Mouse (Mus musculus): ENCODE measurements around the gene Mcm8. TPM values are rescaled to one million over a fixed set of nuclear protein-coding genes. Genes with fewer than 3 reads are reported as not detected.
A peak's percentile ranks its signal among the peaks of the same experiment; 100 is the strongest.

The Mcm8 gene
- 1 to 10 TPM; 2.8 to 3.5 TPM for total RNA-seq (2021)
- polyA plus RNA-seq (2012; rRNA removed) = 1.2 and 1.4 TPM in 2 replicates
- long read RNA-seq, partial matches to known transcripts = 0 of 3 reads
- long read RNA-seq, other reads (novel, unspliced or antisense) = 1 of 3 reads

GRCm38 (mm10) chr2:132815608-132816314 is at the start of gene Mcm8, which contains the start of gene Trmt6:
TSS of gene Mcm8 (plus strand) at chr2:132816141.
TSS of gene Trmt6 (minus strand) at chr2:132816055.
- peak; percentile 94 for DNase-seq

- no peak for DNase-seq
Measured at GRCm38 (mm10) chr2:132770822-132771221, 45.1 kb upstream of the Mcm8 start.

GRCm38 (mm10) chr2:132780978-132781377 is 35.0 kb upstream of the Mcm8 start, which contains the start of gene Chgb:
TSS of gene Chgb (plus strand) at chr2:132781278.
- no peak for DNase-seq

GRCm38 (mm10) chr2:132781439-132782068 is 34.4 kb upstream of the Mcm8 start:
- DNase-seq = peak; percentile 93

GRCm38 (mm10) chr2:132784039-132784438 is 31.9 kb upstream of the Mcm8 start:
- DNase-seq = no peak

GRCm38 (mm10) chr2:132793441-132794203 is 22.3 kb upstream of the Mcm8 start:
- DNase-seq = no peak

- DNase-seq = no peak
Measured at GRCm38 (mm10) chr2:132794204-132794586, 21.7 kb upstream of the Mcm8 start.

- no peak for DNase-seq
Measured at GRCm38 (mm10) chr2:132802976-132803375, 13.0 kb upstream of the Mcm8 start.

GRCm38 (mm10) chr2:132841071-132841470 is 25.1 kb downstream of the Mcm8 start:
- DNase-seq = no peak

- peak; percentile 98 for DNase-seq
Measured at GRCm38 (mm10) chr2:132846407-132847358, 30.7 kb downstream of the Mcm8 start, which contains the start of gene Crls1. TSS of gene Crls1 (plus strand) at chr2:132846666.

GRCm38 (mm10) chr2:132847581-132847980 is 31.6 kb downstream of the Mcm8 start:
- DNase-seq = peak; percentile 40

GRCm38 (mm10) chr2:132848361-132848760 is 32.4 kb downstream of the Mcm8 start:
- DNase-seq = no peak

GRCm38 (mm10) chr2:132849141-132849540 is 33.2 kb downstream of the Mcm8 start:
- peak; percentile 21 for DNase-seq

GRCm38 (mm10) chr2:132853051-132853450 is 37.1 kb downstream of the Mcm8 start:
- DNase-seq = no peak

GRCm38 (mm10) chr2:132856333-132856732 is 40.4 kb downstream of the Mcm8 start:
- peak; percentile 50 for DNase-seq

- DNase-seq = no peak
Measured at GRCm38 (mm10) chr2:132860435-132860834, 44.5 kb downstream of the Mcm8 start.

GRCm38 (mm10) chr2:132861456-132861855 is 45.5 kb downstream of the Mcm8 start:
- no peak for DNase-seq

GRCm38 (mm10) chr2:132863325-132863724 is 47.4 kb downstream of the Mcm8 start:
- DNase-seq = no peak

GRCm38 (mm10) chr2:132867521-132867920 is 51.6 kb downstream of the Mcm8 start:
- DNase-seq = peak; percentile 76

- DNase-seq = peak; percentile 81
Measured at GRCm38 (mm10) chr2:132869682-132870081, 53.7 kb downstream of the Mcm8 start.

GRCm38 (mm10) chr2:132870286-132870685 is 54.3 kb downstream of the Mcm8 start:
- peak; percentile 77 for DNase-seq
